In the genomic region with DNA sequence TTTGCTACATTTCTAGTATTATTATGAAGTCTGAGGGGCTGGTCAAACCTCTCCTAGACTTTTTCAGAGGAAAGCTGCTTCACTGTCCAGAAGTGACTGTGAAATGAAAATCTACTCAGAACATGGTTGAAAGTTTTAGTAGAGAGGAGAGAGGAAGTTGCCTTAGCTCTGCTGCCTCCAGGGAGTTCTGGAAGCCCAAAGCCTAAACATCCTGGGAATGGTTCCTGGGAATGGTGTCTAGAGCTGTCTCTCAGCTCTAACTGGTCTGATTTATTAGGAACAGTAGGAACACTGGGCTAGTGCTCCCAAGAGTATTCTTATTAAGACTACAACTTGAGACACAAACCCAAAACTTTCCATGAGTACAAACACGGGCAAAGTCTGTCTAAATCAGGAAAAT, we compare ENCODE assay signal across 13 mouse cellular contexts. TPM values are rescaled to one million over a fixed set of nuclear protein-coding genes. Genes with fewer than 3 reads are reported as not detected.
A peak's percentile ranks its signal among the peaks of the same experiment; 100 is the strongest.
DNase-seq lines count a peak whose midpoint lies in the region; ATAC-seq and TF ChIP-seq lines count a peak whose summit lies in the region.
"Had no signal": no experiment of that assay in that cellular context is flagged by ENCODE, and none has a peak within 500 bp of the region (broad histone marks: within the 10 kb centered on the region; RNA-seq: fewer than 3 reads in every experiment).

No protein-coding gene starts in this region.

- H3K9me3 ChIP-seq in heart, postnatal 0 days (replicated peaks; ENCODE audit: control insufficient read depth, low read length): no peaks in the 10 kb centered on the region
- H3K9me3 ChIP-seq in stomach, embryonic 14.5 days (ENCODE audit: control insufficient read depth, low read depth, low read length): no peaks in the 10 kb centered on the region
- no peaks in the 10 kb centered on the region for H3K9me3 ChIP-seq in midbrain, embryonic 14.5 days (ENCODE audit: control insufficient read depth, low read length)
- H3K9me3 ChIP-seq: midbrain, embryonic 12.5 days had no signal

- TF ChIP-seq EP300 in heart, postnatal 0 days (IDR thresholded peaks at IDR 0.05; ENCODE audit: low read depth): no peak

- H3K4me2 ChIP-seq in heart, postnatal 0 days (ENCODE audit: low read depth, low read length): peak overlapping the region; percentile 32; the same call in 1 of the 2 replicates
- H3K4me2 ChIP-seq in stomach, embryonic 14.5 days (replicated peaks; ENCODE audit: low read depth, low read length): 0 out of 2 replicates have a peak overlapping the region, but pooled peaks have one; percentile 14
- H3K4me2 ChIP-seq in midbrain, embryonic 14.5 days (ENCODE audit: low read length): no peak overlapping the region
- H3K4me2 ChIP-seq: midbrain, embryonic 12.5 days had no signal

- H3K27me3 ChIP-seq in heart, postnatal 0 days (ENCODE audit: control insufficient read depth, insufficient read depth, low read length): no peaks in the 10 kb centered on the region
- no peaks in the 10 kb centered on the region for H3K27me3 ChIP-seq in stomach, embryonic 14.5 days (ENCODE audit: control insufficient read depth, insufficient read depth, low read length)
- no peaks in the 10 kb centered on the region for H3K27me3 ChIP-seq in midbrain, embryonic 14.5 days (ENCODE audit: control insufficient read depth, insufficient read depth, low read length)
- H3K27me3 ChIP-seq: CH12.LX; midbrain, embryonic 12.5 days had no signal

- peak; percentile 9 for DNase-seq in kidney, adult 11 months
- no peak for DNase-seq in kidney, adult 18-20 months
- DNase-seq in heart, postnatal 0 days (ENCODE audit: low spot score): no peak
- peak; percentile 22 for DNase-seq in kidney, postnatal 10 days
- no peak for DNase-seq in midbrain, embryonic 14.5 days
- DNase-seq in cerebellum, postnatal 10 days: no peak
- DNase-seq in cerebellum, postnatal 36 days: no peak
- DNase-seq: thymus, postnatal 14 days had no signal

- no peak overlapping the region for H3K9ac ChIP-seq in heart, postnatal 0 days (replicated peaks; ENCODE audit: low read depth, low read length)
- H3K9ac ChIP-seq in stomach, embryonic 14.5 days (replicated peaks; ENCODE audit: low read depth, low read length): no peak overlapping the region
- no peak overlapping the region for H3K9ac ChIP-seq in midbrain, embryonic 14.5 days (replicated peaks; ENCODE audit: low read length)
- H3K9ac ChIP-seq: midbrain, embryonic 12.5 days had no signal

- no peak for TF ChIP-seq CTCF in heart, postnatal 0 days (IDR thresholded peaks at IDR 0.05; ENCODE audit: low read depth)

- WGBS in heart, postnatal 0 days: 67% methylated on average over 1 of the region's 1 CpGs
- 63% methylated on average over 1 of the region's 1 CpGs for WGBS in stomach, embryonic 14.5 days
- WGBS in midbrain, embryonic 14.5 days: 88% methylated on average over 1 of the region's 1 CpGs

- peak overlapping the region; percentile 68 for H3K27ac ChIP-seq in heart, postnatal 0 days (ENCODE audit: low read depth)
- H3K27ac ChIP-seq in stomach, embryonic 14.5 days (ENCODE audit: low read length): peak overlapping the region; percentile 83
- no peak overlapping the region for H3K27ac ChIP-seq in midbrain, embryonic 14.5 days (replicated peaks; ENCODE audit: low read depth, low read length)
- H3K27ac ChIP-seq: midbrain, embryonic 12.5 days had no signal

- H3K4me1 ChIP-seq in heart, postnatal 0 days (ENCODE audit: control insufficient read depth, insufficient read depth): no peaks in the 10 kb centered on the region
- H3K4me1 ChIP-seq in stomach, embryonic 14.5 days (ENCODE audit: control insufficient read depth, insufficient read depth, low read length): peaks cover 8% of the 10 kb centered on the region; the same call in 1 of the 2 replicates
- no peaks in the 10 kb centered on the region for H3K4me1 ChIP-seq in midbrain, embryonic 14.5 days (ENCODE audit: control insufficient read depth, insufficient read depth, low read length)
- H3K4me1 ChIP-seq: midbrain, embryonic 12.5 days had no signal

- H3K36me3 ChIP-seq in heart, postnatal 0 days (replicated peaks; ENCODE audit: control insufficient read depth, insufficient read depth, low read length): no peaks in the 10 kb centered on the region
- no peaks in the 10 kb centered on the region for H3K36me3 ChIP-seq in stomach, embryonic 14.5 days (ENCODE audit: control insufficient read depth, insufficient read depth, low read length)
- no peaks in the 10 kb centered on the region for H3K36me3 ChIP-seq in midbrain, embryonic 14.5 days (ENCODE audit: control insufficient read depth, insufficient read depth, low read length)
- H3K36me3 ChIP-seq: midbrain, embryonic 12.5 days had no signal

- no peak for ATAC-seq in heart, postnatal 0 days (ENCODE audit: insufficient read depth, low read depth)
- no peak for ATAC-seq in stomach, embryonic 14.5 days (ENCODE audit: insufficient number of reproducible peaks, insufficient read depth, low FRiP score, low read depth)
- ATAC-seq in midbrain, embryonic 14.5 days (ENCODE audit: low FRiP score, low TSS enrichment): no peak

- H3K4me3 ChIP-seq in heart, postnatal 0 days (ENCODE audit: low read depth, low read length): no peak overlapping the region; the same call in 1 of the 2 replicates
- H3K4me3 ChIP-seq in stomach, embryonic 14.5 days (ENCODE audit: low read depth, low read length): no peak overlapping the region
- no peak overlapping the region for H3K4me3 ChIP-seq in midbrain, embryonic 14.5 days (replicated peaks; ENCODE audit: low read depth, low read length)
- H3K4me3 ChIP-seq: midbrain, embryonic 12.5 days had no signal

RNA-seq across cellular contexts. Expression of gene Aspn, which starts 2.3 kb away (rescaled TPM):
- 45.8 and 67.5 TPM in 2 replicates for total RNA-seq in heart, postnatal 0 days (2014; rRNA removed; ENCODE audit: low replicate concordance)
- 56.0 and 62.7 TPM in 2 replicates for polyA plus RNA-seq in heart, postnatal 0 days (2015; fragmentation: Nextera tagmentation; extraction: Ambion mirVana)
- 51.6 and 56.5 TPM in 2 replicates for polyA plus RNA-seq in stomach, embryonic 14.5 days (2014; fragmentation: Nextera tagmentation; extraction: Ambion mirVana)
- polyA plus RNA-seq in midbrain, embryonic 14.5 days (2014; fragmentation: Nextera tagmentation; extraction: Ambion mirVana): 0.27 and 0.88 TPM in 2 replicates
- total RNA-seq: CH12.LX; neutrophil, adult 5-6 weeks had no signal
- polyA plus RNA-seq: liver, adult 2 months had no signal

RNA-seq across cellular contexts. Expression of gene Omd, which starts 35.7 kb away (rescaled TPM):
- total RNA-seq in heart, postnatal 0 days (2014; rRNA removed; ENCODE audit: low replicate concordance): not detected in 2 replicates
- polyA plus RNA-seq in heart, postnatal 0 days (2015; fragmentation: Nextera tagmentation; extraction: Ambion mirVana): 0.43 and 0.59 TPM in 2 replicates
- polyA plus RNA-seq in stomach, embryonic 14.5 days (2014; fragmentation: Nextera tagmentation; extraction: Ambion mirVana): 1.3 and 1.4 TPM in 2 replicates
- 0.30 TPM in 1 of 2 replicates, not detected in the other for polyA plus RNA-seq in midbrain, embryonic 14.5 days (2014; fragmentation: Nextera tagmentation; extraction: Ambion mirVana)
- total RNA-seq: CH12.LX; neutrophil, adult 5-6 weeks had no signal
- polyA plus RNA-seq: liver, adult 2 months had no signal

RNA-seq across cellular contexts. Expression of gene Ecm2, which starts 41.9 kb away (rescaled TPM):
- 5.3 and 6.6 TPM in 2 replicates for total RNA-seq in heart, postnatal 0 days (2014; rRNA removed; ENCODE audit: low replicate concordance)
- 5.7 and 6.4 TPM in 2 replicates for polyA plus RNA-seq in heart, postnatal 0 days (2015; fragmentation: Nextera tagmentation; extraction: Ambion mirVana)
- 0.57 and 0.88 TPM in 2 replicates for polyA plus RNA-seq in stomach, embryonic 14.5 days (2014; fragmentation: Nextera tagmentation; extraction: Ambion mirVana)
- polyA plus RNA-seq in midbrain, embryonic 14.5 days (2014; fragmentation: Nextera tagmentation; extraction: Ambion mirVana): 0.97 and 1.2 TPM in 2 replicates
- total RNA-seq: neutrophil, adult 5-6 weeks had no signal

RNA-seq across cellular contexts. Expression of gene Tes3-ps, which starts 53.4 kb away (rescaled TPM):
- 0.04 and 0.27 TPM in 2 replicates for total RNA-seq in heart, postnatal 0 days (2014; rRNA removed; ENCODE audit: low replicate concordance)
- 0.70 and 0.72 TPM in 2 replicates for polyA plus RNA-seq in heart, postnatal 0 days (2015; fragmentation: Nextera tagmentation; extraction: Ambion mirVana)
- 1.2 and 1.7 TPM in 2 replicates for polyA plus RNA-seq in stomach, embryonic 14.5 days (2014; fragmentation: Nextera tagmentation; extraction: Ambion mirVana)
- 0.53 and 0.78 TPM in 2 replicates for polyA plus RNA-seq in midbrain, embryonic 14.5 days (2014; fragmentation: Nextera tagmentation; extraction: Ambion mirVana)

Comparison
In these comparisons a context has a peak if more than half of its experiments do, and no peak if none do; other contexts are left out.
1. DNase-seq: peak in kidney, adult 11 months (single experiment) and kidney, postnatal 10 days (single experiment); none in kidney, adult 18-20 months (single experiment), heart, postnatal 0 days (single experiment), midbrain, embryonic 14.5 days (single experiment), cerebellum, postnatal 10 days (0 of 2) and cerebellum, postnatal 36 days (0 of 2).
2. RNA of gene Aspn, which starts 2.3 kb away (polyA plus RNA-seq): 56.0 to 62.7 TPM in heart, postnatal 0 days and 51.6 to 56.5 TPM in stomach, embryonic 14.5 days; 0.27 to 0.88 TPM in midbrain, embryonic 14.5 days; every median in the first group is over 10 times any median in the second.